Mouse (Mus musculus): ENCODE data around the gene Prkaa1. TPM values are rescaled to one million over a fixed set of nuclear protein-coding genes. Genes with fewer than 3 reads are reported as not detected.

Prkaa1 gene
- 19.9 and 21.0 TPM in 2 replicates for polyA plus RNA-seq (2015; fragmentation: Nextera tagmentation; extraction: Ambion mirVana)

- H3K4me3 ChIP-seq (replicated peaks; ENCODE audit: low read depth, low read length), result peak within 1 kb of the TSS; percentile 99
- ATAC-seq (replicated peaks; ENCODE audit: low FRiP score, low read depth) (peak; percentile 90), DNase-seq (ENCODE audit: low spot score) (peak; percentile 84)
- H3K27ac ChIP-seq, result peak within 1 kb of the TSS; percentile 93
- under 1% methylated on average over 60 of the region's 80 CpGs for WGBS
- peak; percentile 27; the same call in 1 of the 2 replicates for TF ChIP-seq CTCF (IDR thresholded peaks at IDR 0.05; ENCODE audit: low read depth)
- H3K27me3 ChIP-seq (ENCODE audit: insufficient read depth, low read length), result no peaks in the 10 kb centered on the region
- no peaks in the 10 kb centered on the region for H3K36me3 ChIP-seq (ENCODE audit: insufficient read depth, low read length)
- H3K4me2 ChIP-seq (ENCODE audit: low read length), result peak within 1 kb of the TSS; percentile 74
- peak within 1 kb of the TSS; percentile 88 for H3K9ac ChIP-seq (ENCODE audit: low read depth, low read length)
- H3K9me3 ChIP-seq (replicated peaks; ENCODE audit: low read length), result no peaks in the 10 kb centered on the region
- H3K4me1 ChIP-seq (replicated peaks; ENCODE audit: insufficient read depth, low read length), result peaks cover 13% of the 10 kb centered on the region
Measured at GRCm38 (mm10) chr15:5143361-5144020, at the start of gene Prkaa1. Gene Prkaa1 (plus strand): TSS chr15:5143861.

- no peak overlapping the region for H3K4me3 ChIP-seq (replicated peaks; ENCODE audit: low read depth, low read length)
- DNase-seq (ENCODE audit: low spot score), result peak; percentile 68
- H3K4me1 ChIP-seq (replicated peaks; ENCODE audit: insufficient read depth, low read length), result no peaks in the 10 kb centered on the region
- no peak overlapping the region for H3K9ac ChIP-seq (ENCODE audit: low read depth, low read length)
- TF ChIP-seq CTCF (IDR thresholded peaks at IDR 0.05; ENCODE audit: low read depth), result no peak
- peaks cover 13% of the 10 kb centered on the region for H3K36me3 ChIP-seq (ENCODE audit: insufficient read depth, low read length)
- no peak overlapping the region for H3K4me2 ChIP-seq (ENCODE audit: low read length)
- H3K27ac ChIP-seq, result no peak overlapping the region
- peak; percentile 61; the same call in 1 of the 2 replicates for ATAC-seq (replicated peaks; ENCODE audit: low FRiP score, low read depth)
- H3K27me3 ChIP-seq (ENCODE audit: insufficient read depth, low read length), result no peaks in the 10 kb centered on the region
- no peaks in the 10 kb centered on the region for H3K9me3 ChIP-seq (replicated peaks; ENCODE audit: low read length)
- 34% methylated on average over 11 of the region's 11 CpGs for WGBS
Measured at GRCm38 (mm10) chr15:5095534-5096301, 47.9 kb upstream of the Prkaa1 start.

GRCm38 (mm10) chr15:5097376-5097775, 46.3 kb upstream of the Prkaa1 start:
- DNase-seq (ENCODE audit: low spot score) (no peak), ATAC-seq (replicated peaks; ENCODE audit: low FRiP score, low read depth) (no peak)
- TF ChIP-seq CTCF (IDR thresholded peaks at IDR 0.05; ENCODE audit: low read depth), result no peak
- no peaks in the 10 kb centered on the region for H3K27me3 ChIP-seq (ENCODE audit: insufficient read depth, low read length)
- no peaks in the 10 kb centered on the region for H3K4me1 ChIP-seq (replicated peaks; ENCODE audit: insufficient read depth, low read length)
- peaks cover 13% of the 10 kb centered on the region for H3K36me3 ChIP-seq (ENCODE audit: insufficient read depth, low read length)
- H3K4me2 ChIP-seq (ENCODE audit: low read length), result no peak overlapping the region
- WGBS, result 95% methylated on average over 1 of the region's 1 CpGs
- H3K9me3 ChIP-seq (replicated peaks; ENCODE audit: low read length), result no peaks in the 10 kb centered on the region
- no peak overlapping the region for H3K9ac ChIP-seq (ENCODE audit: low read depth, low read length)
- H3K27ac ChIP-seq, result no peak overlapping the region
- no peak overlapping the region for H3K4me3 ChIP-seq (replicated peaks; ENCODE audit: low read depth, low read length)

- WGBS, result 95% methylated on average over 4 of the region's 4 CpGs
- Histone ChIP-seq H3K36me3 (ENCODE audit: insufficient read depth, low read length) (peaks cover 13% of the 10 kb centered on the region), H3K4me3 (replicated peaks; ENCODE audit: low read depth, low read length) (no peak overlapping the region), H3K27ac (no peak overlapping the region), H3K4me1 (replicated peaks; ENCODE audit: insufficient read depth, low read length) (no peaks in the 10 kb centered on the region), H3K9ac (ENCODE audit: low read depth, low read length) (no peak overlapping the region), H3K4me2 (ENCODE audit: low read length) (no peak overlapping the region), H3K9me3 (replicated peaks; ENCODE audit: low read length) (no peaks in the 10 kb centered on the region), H3K27me3 (ENCODE audit: insufficient read depth, low read length) (no peaks in the 10 kb centered on the region)
- DNase-seq (ENCODE audit: low spot score) (no peak), ATAC-seq (replicated peaks; ENCODE audit: low FRiP score, low read depth) (no peak)
- no peak for TF ChIP-seq CTCF (IDR thresholded peaks at IDR 0.05; ENCODE audit: low read depth)
Measured at GRCm38 (mm10) chr15:5102312-5102711, 41.3 kb upstream of the Prkaa1 start.

GRCm38 (mm10) chr15:5105891-5106290, 37.8 kb upstream of the Prkaa1 start:
- WGBS, result 87% methylated on average over 6 of the region's 6 CpGs
- Histone ChIP-seq H3K4me3 (replicated peaks; ENCODE audit: low read depth, low read length) (no peak overlapping the region), H3K4me2 (ENCODE audit: low read length) (no peak overlapping the region), H3K4me1 (replicated peaks; ENCODE audit: insufficient read depth, low read length) (no peaks in the 10 kb centered on the region), H3K27me3 (ENCODE audit: insufficient read depth, low read length) (no peaks in the 10 kb centered on the region), H3K9me3 (replicated peaks; ENCODE audit: low read length) (no peaks in the 10 kb centered on the region), H3K9ac (ENCODE audit: low read depth, low read length) (no peak overlapping the region), H3K36me3 (ENCODE audit: insufficient read depth, low read length) (no peaks in the 10 kb centered on the region), H3K27ac (no peak overlapping the region)
- TF ChIP-seq CTCF (IDR thresholded peaks at IDR 0.05; ENCODE audit: low read depth), result no peak
- no peak for ATAC-seq (replicated peaks; ENCODE audit: low FRiP score, low read depth)
- DNase-seq (ENCODE audit: low spot score), result no peak

GRCm38 (mm10) chr15:5106293-5106692, 37.4 kb upstream of the Prkaa1 start:
- H3K9me3 ChIP-seq (replicated peaks; ENCODE audit: low read length), result no peaks in the 10 kb centered on the region
- no peak for ATAC-seq (replicated peaks; ENCODE audit: low FRiP score, low read depth)
- no peak overlapping the region for H3K9ac ChIP-seq (ENCODE audit: low read depth, low read length)
- H3K36me3 ChIP-seq (ENCODE audit: insufficient read depth, low read length), result no peaks in the 10 kb centered on the region
- no peak overlapping the region for H3K4me3 ChIP-seq (replicated peaks; ENCODE audit: low read depth, low read length)
- H3K27ac ChIP-seq, result no peak overlapping the region
- TF ChIP-seq CTCF (IDR thresholded peaks at IDR 0.05; ENCODE audit: low read depth), result peak; percentile 68
- 56% methylated on average over 2 of the region's 2 CpGs for WGBS
- no peaks in the 10 kb centered on the region for H3K4me1 ChIP-seq (replicated peaks; ENCODE audit: insufficient read depth, low read length)
- peak; percentile 55 for DNase-seq (ENCODE audit: low spot score)
- H3K4me2 ChIP-seq (ENCODE audit: low read length), result no peak overlapping the region
- H3K27me3 ChIP-seq (ENCODE audit: insufficient read depth, low read length), result no peaks in the 10 kb centered on the region

Measured in kidney, postnatal 0 days (tissue).